Mouse (Mus musculus): ENCODE results near the gene Vmn1r128.
"Not testable (repeated sequence)": the region's sequence is repeated elsewhere in the genome, so short reads cannot be mapped to it uniquely, and the experiment has no call there.

Vmn1r128 gene

DNA sequence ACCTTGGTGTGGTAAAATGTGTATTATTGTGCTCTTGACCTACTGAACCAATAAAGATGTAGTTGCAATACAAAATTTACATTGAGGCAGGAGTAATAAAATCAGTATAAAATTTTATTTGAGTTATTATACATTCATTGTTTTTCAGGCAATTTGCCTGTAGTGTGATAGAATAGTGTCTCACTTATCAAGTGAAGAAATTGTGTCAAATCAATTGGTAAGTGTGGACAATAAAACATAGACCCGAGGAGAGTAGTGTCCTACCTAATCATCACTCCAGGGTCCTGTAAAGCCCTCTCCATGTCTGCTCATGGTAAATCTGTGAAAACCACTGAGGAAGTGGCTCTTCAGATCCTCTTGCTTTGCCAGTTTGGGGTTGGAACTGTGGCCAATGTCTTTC, at the start of gene Vmn1r128:
TSS of gene Vmn1r128 (plus strand) at position 301 of the 400 bp plus-strand sequence.
- not testable (repeated sequence) for DNase-seq (ENCODE audit: low spot score)

DNA sequence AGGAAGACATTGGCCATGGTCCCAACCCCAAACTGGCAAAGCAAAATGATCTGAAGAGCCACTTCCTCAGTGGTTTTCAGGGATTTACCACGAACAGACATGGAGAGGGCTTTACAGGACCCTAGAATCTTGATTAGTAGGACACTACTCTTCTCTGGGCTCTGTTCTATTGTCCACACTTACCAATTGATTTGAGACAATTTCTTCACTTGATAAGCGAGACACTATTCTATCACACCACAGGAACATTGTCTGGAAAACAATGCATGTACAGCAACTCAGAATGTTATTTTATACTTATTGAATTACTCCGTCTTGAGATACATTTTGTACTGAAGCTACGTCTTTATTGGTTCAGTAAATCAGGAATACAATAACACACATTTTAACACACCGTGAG, 47.8 kb upstream of the Vmn1r128 start, which contains the start of gene Vmn1r126:
TSS of gene Vmn1r126 (minus strand) at position 101 of the 400 bp plus-strand sequence.
- not testable (repeated sequence) for DNase-seq (ENCODE audit: low spot score)

DNA sequence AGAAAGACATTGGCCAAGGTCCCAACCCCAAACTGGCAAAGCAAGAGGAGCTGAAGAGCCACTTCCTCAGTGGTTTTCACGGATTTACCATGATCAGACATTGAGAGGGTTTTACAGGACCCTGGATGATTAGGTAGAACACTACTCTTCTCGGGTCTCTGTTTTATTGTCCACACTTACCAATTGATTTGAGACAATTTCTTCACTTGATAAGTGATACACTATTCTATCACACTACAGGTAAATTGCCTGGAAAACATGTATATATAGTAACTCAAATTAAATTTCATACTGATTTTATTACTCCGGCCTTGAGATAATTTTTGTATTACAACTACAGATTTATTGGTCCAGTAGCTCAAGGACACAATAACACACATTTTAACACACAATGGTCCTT, 29.4 kb upstream of the Vmn1r128 start, which contains the start of gene Vmn1r127:
TSS of gene Vmn1r127 (minus strand) at position 101 of the 400 bp plus-strand sequence.
- not testable (repeated sequence) for DNase-seq (ENCODE audit: low spot score)

DNA sequence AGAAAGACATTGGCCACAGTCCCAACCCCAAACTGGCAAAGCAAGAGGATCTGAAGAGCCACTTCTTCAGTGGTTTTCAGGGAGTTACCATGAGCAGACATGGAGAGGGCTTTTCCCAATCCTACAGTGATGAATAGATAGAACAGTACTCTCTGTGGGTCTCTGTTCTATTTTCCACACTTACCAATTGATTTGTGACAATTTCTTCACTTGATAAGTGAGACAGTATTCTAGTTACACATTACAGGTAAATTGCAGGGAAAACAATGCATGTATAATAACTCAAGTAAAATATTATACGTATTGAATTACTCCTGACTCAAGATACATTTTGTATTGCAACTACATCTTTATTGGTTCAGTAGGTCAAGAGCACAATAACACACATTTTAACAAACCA, 12.0 kb downstream of the Vmn1r128 start, which contains the start of gene Vmn1r129:
TSS of gene Vmn1r129 (minus strand) at position 101 of the 400 bp plus-strand sequence.
- not testable (repeated sequence) for DNase-seq (ENCODE audit: low spot score)

All from ovary, adult 18-20 months (tissue).